Mouse (Mus musculus) gastrocnemius, adult 2 months (tissue): Measurements from ENCODE around the gene Psmc2. TPM values are rescaled to one million over a fixed set of nuclear protein-coding genes. Genes with fewer than 3 reads are reported as not detected.

Experiments used
- DNase-seq: peaks from one replicate; pipeline ENCODE4 v3.0.0; 2022
- H3K27ac ChIP-seq: fragments of 200-600 bp; 2 replicates; pipeline ENCODE4 v1.8.1; 2022; ENCODE audit warnings: mild to moderate bottlenecking
- H3K4me3 ChIP-seq: fragments of 200-600 bp; 2 replicates; pipeline ENCODE4 v1.8.1; 2022; ENCODE audit warnings: mild to moderate bottlenecking, moderate library complexity
- CTCF ChIP-seq: fragments of 200-600 bp; IDR thresholded peaks from 2 replicates; pipeline ENCODE4 v1.8.1; 2022; ENCODE audit warnings: antibody characterized with exemption, mild to moderate bottlenecking, moderate library complexity
- intact Hi-C: fragments of 180-260 bp; cut with DNase I; formaldehyde crosslinking; loops from one replicate; pipeline ENCODE4 v1.15.1; 2025
- total RNA-seq, 2 experiments: library from RNA; stranded (reverse); gene quantifications; 2 replicates each; pipeline ENCODE4 v1.2.3; 2021

Gene Psmc2
- total RNA-seq, 2 experiments from 2014 or later, result 111 to 127 TPM

- no peak for DNase-seq
- no peak overlapping the region for H3K27ac ChIP-seq
- no peak overlapping the region for H3K4me3 ChIP-seq
- TF ChIP-seq CTCF, result no peak
- intact Hi-C loops, result no loop called here
These were observed 42.6 kb downstream of the Psmc2 start for GRCm38 (mm10) chr5:21827643-21828042.

- TF ChIP-seq CTCF, result no peak
- H3K4me3 ChIP-seq, result no peak overlapping the region
- H3K27ac ChIP-seq, result no peak overlapping the region
- intact Hi-C loops, result no loop called here
- DNase-seq, result no peak
These were observed 43.8 kb downstream of the Psmc2 start for GRCm38 (mm10) chr5:21828855-21829254.

- DNase-seq, result no peak
- intact Hi-C loops, result no loop called here
- H3K27ac ChIP-seq, result no peak overlapping the region
- no peak overlapping the region for H3K4me3 ChIP-seq
- no peak for TF ChIP-seq CTCF
These were observed 46.7 kb downstream of the Psmc2 start for GRCm38 (mm10) chr5:21831761-21832160.

- intact Hi-C loops, result no loop called here
- Histone ChIP-seq H3K4me3 (no peak overlapping the region), H3K27ac (no peak overlapping the region)
- no peak for DNase-seq
- TF ChIP-seq CTCF, result peak; percentile 26; the same call in 1 of the 2 replicates
These were observed 59.6 kb downstream of the Psmc2 start for GRCm38 (mm10) chr5:21844676-21845075.

- no peak for TF ChIP-seq CTCF
- no peak overlapping the region for H3K27ac ChIP-seq
- no peak for DNase-seq
- no peak overlapping the region for H3K4me3 ChIP-seq
- intact Hi-C loops, result no loop called here
These were observed 61.7 kb downstream of the Psmc2 start for GRCm38 (mm10) chr5:21846616-21847290.

GRCm38 (mm10) chr5:21847438-21847837 lies 62.4 kb downstream of the Psmc2 start:
- TF ChIP-seq CTCF, result no peak
- Histone ChIP-seq H3K27ac (no peak overlapping the region), H3K4me3 (no peak overlapping the region)
- intact Hi-C loops, result no loop called here
- no peak for DNase-seq

GRCm38 (mm10) chr5:21851679-21852340 lies 66.7 kb downstream of the Psmc2 start:
- Histone ChIP-seq H3K27ac (no peak overlapping the region), H3K4me3 (no peak overlapping the region)
- no peak for DNase-seq
- intact Hi-C loops, result no loop called here
- TF ChIP-seq CTCF, result no peak

Other genes starting within 250 kb of the Psmc2 start
- gene Lrrc17, start 241.7 kb upstream of the Psmc2 start, total RNA-seq, result 1 to 10 TPM; 1.0 to 1.8 TPM
- gene Fbxl13, start 139.6 kb upstream of the Psmc2 start, total RNA-seq, result under 1 TPM in 1 of 2 experiments, not detected in 1; 0.13 TPM
- gene Armc10, start 139.5 kb upstream of the Psmc2 start, total RNA-seq, result 1 to 10 TPM; 3.5 to 4.1 TPM
- gene Napepld, start 83.9 kb upstream of the Psmc2 start, total RNA-seq, result 10 to 100 TPM in 1 of 2 experiments, 1 to 10 TPM in 1; 9.2 to 11.3 TPM
- 100 to 1,000 TPM in 1 of 2 experiments, 10 to 100 TPM in 1; 90.8 to 122 TPM for gene Pmpcb, start 48.1 kb upstream of the Psmc2 start, total RNA-seq
- gene Dnajc2, start within 50 bp of the Psmc2 start, total RNA-seq, result 10 to 100 TPM; 21.4 to 24.7 TPM
- not detected for gene Slc26a5, start 80.3 kb downstream of the Psmc2 start, total RNA-seq